Mouse (Mus musculus) liver, embryonic 15.5 days (tissue): ENCODE measurements around the gene Ddx3x. TPM values are rescaled to one million over a fixed set of nuclear protein-coding genes. Genes with fewer than 3 reads are reported as not detected.

ENCODE experiments used
- ATAC-seq: fragments of 200-750 bp; cut with Nextera tagmentation; 2 replicates; pipeline ENCODE4 v1.8.0; 2017; ENCODE audit warnings: moderate number of reproducible peaks, mild to moderate bottlenecking, moderate library complexity; ENCODE audit not compliant: insufficient read depth
- H3K27ac ChIP-seq: fragments of 300-500 bp; sonication (generic); replicated peaks from 2 replicates; pipeline ENCODE4 v1.5.1; 2015; ENCODE audit warnings: mild to moderate bottlenecking, inconsistent platforms
- H3K27me3 ChIP-seq: fragments of 300-500 bp; sonication (generic); 2 replicates; pipeline ENCODE4 v1.6.1; 2015; ENCODE audit warnings: mild to moderate bottlenecking, inconsistent platforms
- H3K36me3 ChIP-seq: fragments of 300-500 bp; sonication (generic); replicated peaks from 2 replicates; pipeline ENCODE4 v1.6.1; 2015; ENCODE audit warnings: moderate library complexity, mild to moderate bottlenecking, inconsistent platforms
- H3K4me1 ChIP-seq: fragments of 300-500 bp; sonication (generic); replicated peaks from 2 replicates; pipeline ENCODE4 v1.6.1; 2015; ENCODE audit warnings: inconsistent platforms
- H3K4me2 ChIP-seq: fragments of 300-500 bp; sonication (generic); 2 replicates; pipeline ENCODE4 v1.6.1; 2015; ENCODE audit warnings: moderate library complexity, mild to moderate bottlenecking, inconsistent platforms
- H3K4me3 ChIP-seq: fragments of 300-500 bp; sonication (generic); replicated peaks from 2 replicates; pipeline ENCODE4 v1.5.1; 2015; ENCODE audit warnings: mild to moderate bottlenecking, inconsistent platforms
- H3K9ac ChIP-seq: fragments of 300-500 bp; sonication (generic); 2 replicates; pipeline ENCODE4 v1.6.1; 2015; ENCODE audit warnings: moderate library complexity, mild to moderate bottlenecking, inconsistent platforms
- H3K9me3 ChIP-seq: fragments of 300-500 bp; sonication (generic); replicated peaks from 2 replicates; pipeline ENCODE4 v1.6.1; 2016; ENCODE audit warnings: inconsistent platforms
- WGBS: fragments of 180-500 bp; shearing (Covaris S2); methylation state at CpG from one replicate; pipeline ENCODE4 v1.1.7; 2015; ENCODE audit warnings: mixed read lengths; ENCODE audit not compliant: insufficient replicate concordance; 5-methylcytosine and 5-hydroxymethylcytosine counted together
- polyA plus RNA-seq: library from polyadenylated mRNA; unstranded; fragments of >200 nt; fragmentation: Nextera tagmentation; extraction: Ambion mirVana; gene quantifications from 2 replicates; pipeline ENCODE4 v1.2.1, GENCODE M21; 2015

Gene Ddx3x
- polyA plus RNA-seq, 1 experiment from 2014 or later = 46.0 TPM

- Histone ChIP-seq H3K4me3 (peak overlapping the region; percentile 55), H3K36me3 (no peaks in the 10 kb centered on the region), H3K27ac (peak overlapping the region; percentile 78), H3K4me1 (peaks cover 42% of the 10 kb centered on the region), H3K27me3 (no peaks in the 10 kb centered on the region), H3K4me2 (peak overlapping the region; percentile 71), H3K9me3 (no peaks in the 10 kb centered on the region), H3K9ac (peak overlapping the region; percentile 54)
- WGBS = 19% methylated on average over 15 of the region's 15 CpGs
- peak; percentile 53 for ATAC-seq
These were observed 37.3 kb upstream of the Ddx3x start for GRCm38 (mm10) chrX:13243133-13244123.

- H3K4me1 ChIP-seq = peaks cover 42% of the 10 kb centered on the region
- ATAC-seq = peak; percentile 65
- 0 out of 2 replicates have a peak overlapping the region, but pooled peaks have one; percentile 7 for H3K4me2 ChIP-seq
- H3K4me3 ChIP-seq = no peak overlapping the region
- no peaks in the 10 kb centered on the region for H3K27me3 ChIP-seq
- H3K36me3 ChIP-seq = no peaks in the 10 kb centered on the region
- H3K27ac ChIP-seq = peak overlapping the region; percentile 64
- no peaks in the 10 kb centered on the region for H3K9me3 ChIP-seq
- H3K9ac ChIP-seq = no peak overlapping the region
These were observed 36.2 kb upstream of the Ddx3x start for GRCm38 (mm10) chrX:13244588-13244987.

- Histone ChIP-seq H3K27ac (peak overlapping the region; percentile 64), H3K9ac (no peak overlapping the region), H3K36me3 (no peaks in the 10 kb centered on the region), H3K4me1 (peaks cover 42% of the 10 kb centered on the region), H3K27me3 (no peaks in the 10 kb centered on the region), H3K4me2 (no peak overlapping the region), H3K9me3 (no peaks in the 10 kb centered on the region), H3K4me3 (no peak overlapping the region)
- WGBS = 32% methylated on average over 3 of the region's 3 CpGs
- ATAC-seq = peak; percentile 21; the same call in 1 of the 2 replicates
These were observed 35.7 kb upstream of the Ddx3x start for GRCm38 (mm10) chrX:13245027-13245426.

GRCm38 (mm10) chrX:13251683-13252082 is 29.1 kb upstream of the Ddx3x start:
- H3K9ac ChIP-seq = no peak overlapping the region
- no peak overlapping the region for H3K27ac ChIP-seq
- H3K27me3 ChIP-seq = no peaks in the 10 kb centered on the region
- no peak overlapping the region for H3K4me3 ChIP-seq
- H3K4me2 ChIP-seq = no peak overlapping the region
- WGBS = 38% methylated on average over 4 of the region's 4 CpGs
- ATAC-seq = no peak
- no peaks in the 10 kb centered on the region for H3K4me1 ChIP-seq
- no peaks in the 10 kb centered on the region for H3K36me3 ChIP-seq
- H3K9me3 ChIP-seq = no peaks in the 10 kb centered on the region

- Histone ChIP-seq H3K4me2 (no peak overlapping the region), H3K27ac (no peak overlapping the region), H3K4me1 (no peaks in the 10 kb centered on the region), H3K9me3 (no peaks in the 10 kb centered on the region), H3K36me3 (no peaks in the 10 kb centered on the region), H3K27me3 (no peaks in the 10 kb centered on the region), H3K9ac (no peak overlapping the region), H3K4me3 (no peak overlapping the region)
- WGBS = 60% methylated on average over 3 of the region's 3 CpGs
- no peak for ATAC-seq
These were observed 26.5 kb upstream of the Ddx3x start for GRCm38 (mm10) chrX:13254273-13254672.

GRCm38 (mm10) chrX:13263356-13263755 is 17.4 kb upstream of the Ddx3x start:
- H3K9me3 ChIP-seq = no peaks in the 10 kb centered on the region
- H3K4me3 ChIP-seq = no peak overlapping the region
- H3K27ac ChIP-seq = no peak overlapping the region
- H3K27me3 ChIP-seq = no peaks in the 10 kb centered on the region
- H3K9ac ChIP-seq = no peak overlapping the region
- 50% methylated on average over 3 of the region's 3 CpGs for WGBS
- ATAC-seq = no peak
- H3K4me2 ChIP-seq = no peak overlapping the region
- no peaks in the 10 kb centered on the region for H3K4me1 ChIP-seq
- H3K36me3 ChIP-seq = no peaks in the 10 kb centered on the region

GRCm38 (mm10) chrX:13275519-13276137 is 5.1 kb upstream of the Ddx3x start:
- Histone ChIP-seq H3K4me1 (peaks cover 5% of the 10 kb centered on the region; the same call in 1 of the 2 replicates), H3K9ac (no peak overlapping the region), H3K9me3 (no peaks in the 10 kb centered on the region), H3K36me3 (no peaks in the 10 kb centered on the region), H3K4me3 (no peak overlapping the region), H3K27ac (no peak overlapping the region), H3K4me2 (no peak overlapping the region), H3K27me3 (no peaks in the 10 kb centered on the region)
- no peak for ATAC-seq
- 48% methylated on average over 6 of the region's 6 CpGs for WGBS

- ATAC-seq = no peak
- 84% methylated on average over 17 of the region's 17 CpGs for WGBS
- Histone ChIP-seq H3K9me3 (no peaks in the 10 kb centered on the region), H3K9ac (no peak overlapping the region), H3K4me2 (no peak overlapping the region), H3K4me3 (no peak overlapping the region), H3K36me3 (peaks cover 1% of the 10 kb centered on the region), H3K4me1 (peaks cover 11% of the 10 kb centered on the region), H3K27ac (no peak overlapping the region), H3K27me3 (no peaks in the 10 kb centered on the region)
These were observed 1.8 kb upstream of the Ddx3x start for GRCm38 (mm10) chrX:13278996-13279395.

- Histone ChIP-seq H3K9ac (peak overlapping the region; percentile 89), H3K36me3 (peaks cover 9% of the 10 kb centered on the region), H3K27me3 (no peaks in the 10 kb centered on the region), H3K9me3 (no peaks in the 10 kb centered on the region), H3K4me1 (peaks cover 11% of the 10 kb centered on the region), H3K27ac (peak overlapping the region; percentile 92), H3K4me2 (peak overlapping the region; percentile 79), H3K4me3 (peak overlapping the region; percentile 87)
- no peak; the same call in 1 of the 2 replicates for ATAC-seq
- 7% methylated on average over 14 of the region's 14 CpGs for WGBS
These were observed 747 bp upstream of the Ddx3x start for GRCm38 (mm10) chrX:13280037-13280408.

GRCm38 (mm10) chrX:13281329-13282088 is 739 bp downstream of the Ddx3x start:
- H3K27ac ChIP-seq = peak overlapping the region; percentile 92
- H3K4me2 ChIP-seq = peak overlapping the region; percentile 79
- H3K27me3 ChIP-seq = no peaks in the 10 kb centered on the region
- H3K9me3 ChIP-seq = no peaks in the 10 kb centered on the region
- ATAC-seq = peak; percentile 66
- H3K4me3 ChIP-seq = peak overlapping the region; percentile 87
- H3K36me3 ChIP-seq = peaks cover 20% of the 10 kb centered on the region
- WGBS = under 1% methylated on average over 80 of the region's 89 CpGs
- H3K4me1 ChIP-seq = peaks cover 11% of the 10 kb centered on the region
- peak overlapping the region; percentile 89 for H3K9ac ChIP-seq
